Mouse (Mus musculus) bone marrow, adult 2 months (tissue): ENCODE results near the gene Slc22a15.

ENCODE experiments used
- CTCF ChIP-seq: fragments of 200-500 bp; IDR thresholded peaks from 2 replicates; pipeline ENCODE4 v1.5.1; 2011; ENCODE audit warnings: low read length, control low read depth; ENCODE audit not compliant: control insufficient read depth, insufficient read depth
- POLR2A ChIP-seq: fragments of 200-500 bp; IDR thresholded peaks from 2 replicates; pipeline ENCODE4 v1.6.1; 2011; ENCODE audit warnings: low read depth, mild to moderate bottlenecking, control low read depth, low read length, borderline replicate concordance; ENCODE audit not compliant: control insufficient read depth

DNA sequence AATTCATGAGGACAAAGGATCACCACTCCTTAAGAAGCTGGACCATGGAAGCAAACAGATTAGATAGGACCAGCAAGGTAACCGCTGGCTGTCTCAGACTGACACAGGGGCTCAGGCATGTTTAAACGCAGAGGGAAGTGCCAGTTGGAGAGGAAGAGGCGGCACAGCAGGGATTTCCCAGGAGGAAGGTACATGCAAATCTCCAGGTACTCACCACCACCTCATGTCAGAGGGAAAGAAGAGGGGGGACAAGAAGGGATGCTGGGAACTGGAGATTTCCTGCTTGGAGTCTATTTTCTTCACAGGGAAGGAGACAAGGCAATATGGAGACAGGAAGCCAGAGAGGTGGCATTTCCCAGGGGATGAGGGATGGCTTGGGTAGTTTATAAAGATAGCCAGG, 95.7 kb downstream of the Slc22a15 start:
- TF ChIP-seq CTCF (no peak), POLR2A (no peak)
